Mouse (Mus musculus): ENCODE measurements around the gene Atg9b. TPM values are rescaled to one million over a fixed set of nuclear protein-coding genes. Genes with fewer than 3 reads are reported as not detected.

Gene Atg9b
- polyA plus RNA-seq, 1 experiment from 2014 or later: 1.4 TPM

GRCm38 (mm10) chr5:24337366-24337765, 54.6 kb downstream of the Atg9b start:
- H3K27me3 ChIP-seq (ENCODE audit: low read depth, poor library complexity, severe bottlenecking): 0 out of 2 replicates have a peak, but pooled peaks cover 3% of the 10 kb centered on the region
- H3K9me3 ChIP-seq (replicated peaks): no peaks in the 10 kb centered on the region
- DNase-seq (ENCODE audit: low spot score): no peak
- WGBS: 31% methylated on average over 9 of the region's 9 CpGs
- no peak overlapping the region for H3K4me3 ChIP-seq
- H3K27ac ChIP-seq: no peak overlapping the region
- peaks cover 40% of the 10 kb centered on the region for H3K4me1 ChIP-seq
- 0 out of 2 replicates have a peak, but pooled peaks cover 2% of the 10 kb centered on the region for H3K36me3 ChIP-seq

GRCm38 (mm10) chr5:24335888-24336511, 55.9 kb downstream of the Atg9b start:
- 18% methylated on average over 3 of the region's 3 CpGs for WGBS
- DNase-seq (ENCODE audit: low spot score): peak; percentile 69
- H3K4me3 ChIP-seq: no peak overlapping the region
- 0 out of 2 replicates have a peak overlapping the region, but pooled peaks have one; percentile 30 for H3K27ac ChIP-seq
- 0 out of 2 replicates have a peak, but pooled peaks cover 3% of the 10 kb centered on the region for H3K27me3 ChIP-seq (ENCODE audit: low read depth, poor library complexity, severe bottlenecking)
- H3K4me1 ChIP-seq: peaks cover 48% of the 10 kb centered on the region
- H3K36me3 ChIP-seq: peaks cover 9% of the 10 kb centered on the region
- no peaks in the 10 kb centered on the region for H3K9me3 ChIP-seq (replicated peaks)

- H3K36me3 ChIP-seq: peaks cover 9% of the 10 kb centered on the region
- H3K9me3 ChIP-seq (replicated peaks): no peaks in the 10 kb centered on the region
- 0 out of 2 replicates have a peak, but pooled peaks cover 7% of the 10 kb centered on the region for H3K27me3 ChIP-seq (ENCODE audit: low read depth, poor library complexity, severe bottlenecking)
- H3K4me3 ChIP-seq: no peak overlapping the region
- DNase-seq (ENCODE audit: low spot score): no peak
- H3K27ac ChIP-seq: peak overlapping the region; percentile 51
- H3K4me1 ChIP-seq: peaks cover 59% of the 10 kb centered on the region
- 16% methylated on average over 3 of the region's 3 CpGs for WGBS
Measured at GRCm38 (mm10) chr5:24334749-24335148, 57.2 kb downstream of the Atg9b start.

Other genes starting within 250 kb of the Atg9b start
- 20.2 and 22.0 TPM in 2 replicates for gene Nupl2, start 227.2 kb downstream of the Atg9b start, polyA plus RNA-seq (2016; fragmentation: Nextera tagmentation; extraction: Ambion mirVana)
- 15.0 and 19.3 TPM in 2 replicates for gene Kcnh2, start 40.5 kb downstream of the Atg9b start, polyA plus RNA-seq (2016; fragmentation: Nextera tagmentation; extraction: Ambion mirVana)
- gene Nos3, start 27.3 kb downstream of the Atg9b start, polyA plus RNA-seq (2016; fragmentation: Nextera tagmentation; extraction: Ambion mirVana): 8.4 and 8.9 TPM in 2 replicates
- gene Abcb8, start 1.5 kb upstream of the Atg9b start, polyA plus RNA-seq (2016; fragmentation: Nextera tagmentation; extraction: Ambion mirVana): 56.6 and 56.7 TPM in 2 replicates
- gene Asic3, start 21.2 kb upstream of the Atg9b start, polyA plus RNA-seq (2016; fragmentation: Nextera tagmentation; extraction: Ambion mirVana): 0.13 and 0.30 TPM in 2 replicates
- gene Cdk5, start 31.4 kb upstream of the Atg9b start, polyA plus RNA-seq (2016; fragmentation: Nextera tagmentation; extraction: Ambion mirVana): 37.2 and 48.5 TPM in 2 replicates
- 33.7 and 43.9 TPM in 2 replicates for gene Slc4a2, start 31.7 kb upstream of the Atg9b start, polyA plus RNA-seq (2016; fragmentation: Nextera tagmentation; extraction: Ambion mirVana)
- gene Fastk, start 53.1 kb upstream of the Atg9b start, polyA plus RNA-seq (2016; fragmentation: Nextera tagmentation; extraction: Ambion mirVana): 101 and 118 TPM in 2 replicates
- gene Tmub1, start 55.7 kb upstream of the Atg9b start, polyA plus RNA-seq (2016; fragmentation: Nextera tagmentation; extraction: Ambion mirVana): 22.1 and 24.2 TPM in 2 replicates
- 39.8 and 42.7 TPM in 2 replicates for gene Agap3, start 60.0 kb upstream of the Atg9b start, polyA plus RNA-seq (2016; fragmentation: Nextera tagmentation; extraction: Ambion mirVana)
- gene Gbx1, start 135.1 kb upstream of the Atg9b start, polyA plus RNA-seq (2016; fragmentation: Nextera tagmentation; extraction: Ambion mirVana): 0.04 TPM in 1 of 2 replicates, not detected in the other
- gene Asb10, start 148.8 kb upstream of the Atg9b start, polyA plus RNA-seq (2016; fragmentation: Nextera tagmentation; extraction: Ambion mirVana): 0.13 and 0.15 TPM in 2 replicates
- 0.05 TPM in 1 of 2 replicates, not detected in the other for gene 4931409K22Rik, start 164.7 kb upstream of the Atg9b start, polyA plus RNA-seq (2016; fragmentation: Nextera tagmentation; extraction: Ambion mirVana)
- 177 and 197 TPM in 2 replicates for gene Abcf2, start 185.3 kb upstream of the Atg9b start, polyA plus RNA-seq (2016; fragmentation: Nextera tagmentation; extraction: Ambion mirVana)
- gene Chpf2, start 194.6 kb upstream of the Atg9b start, polyA plus RNA-seq (2016; fragmentation: Nextera tagmentation; extraction: Ambion mirVana): 15.1 and 19.0 TPM in 2 replicates
- gene Smarcd3, start 232.3 kb upstream of the Atg9b start, polyA plus RNA-seq (2016; fragmentation: Nextera tagmentation; extraction: Ambion mirVana): 21.5 and 34.3 TPM in 2 replicates

All from limb, embryonic 10.5 days (tissue).